Mouse (Mus musculus) kidney, adult 2 months (tissue): Measurements from ENCODE around the gene Pgc. TPM values are rescaled to one million over a fixed set of nuclear protein-coding genes. Genes with fewer than 3 reads are reported as not detected.

ENCODE experiments used
- DNase-seq: peaks from one replicate; pipeline ENCODE4 v3.0.0; 2021
- H3K27ac ChIP-seq: fragments of 200-500 bp; 2 replicates; pipeline ENCODE4 v1.5.1; 2012; ENCODE audit warnings: low read depth, low read length, control low read depth, inconsistent platforms; ENCODE audit not compliant: insufficient read depth
- H3K27me3 ChIP-seq: fragments of 200-500 bp; replicated peaks from 2 replicates; pipeline ENCODE4 v1.6.1; 2012; ENCODE audit warnings: mild to moderate bottlenecking, moderate library complexity, low read length, inconsistent platforms; ENCODE audit not compliant: control insufficient read depth, insufficient read depth
- H3K36me3 ChIP-seq: fragments of 200-500 bp; 2 replicates; pipeline ENCODE4 v1.6.1; 2012; ENCODE audit warnings: mild to moderate bottlenecking, moderate library complexity, low read length, inconsistent platforms; ENCODE audit not compliant: control insufficient read depth, insufficient read depth
- H3K4me1 ChIP-seq: fragments of 200-500 bp; 2 replicates; pipeline ENCODE4 v1.6.1; 2011; ENCODE audit warnings: low read length; ENCODE audit not compliant: control insufficient read depth, insufficient read depth
- H3K4me3 ChIP-seq: fragments of 200-500 bp; 2 replicates; pipeline ENCODE4 v1.5.1; 2011; ENCODE audit warnings: mild to moderate bottlenecking, low read depth, low read length, control low read depth; ENCODE audit not compliant: insufficient read depth
- CTCF ChIP-seq: fragments of 200-500 bp; conservative IDR thresholded peaks from 2 replicates; pipeline ENCODE4 v1.5.1; 2011; ENCODE audit warnings: low read depth, mild to moderate bottlenecking, control low read depth, low read length, moderate library complexity, mixed read lengths; ENCODE audit not compliant: insufficient read depth, insufficient read length
- POLR2A ChIP-seq: fragments of 200-500 bp; IDR thresholded peaks from one replicate; pipeline ENCODE4 v1.6.1; 2011; ENCODE audit warnings: low read depth, low read length, control low read depth
- WGBS: fragments of 180-500 bp; shearing (Covaris S2); methylation state at CpG from one replicate; pipeline ENCODE4 v1.1.7; 2018; 5-methylcytosine and 5-hydroxymethylcytosine counted together
- polyA plus RNA-seq: library from polyadenylated mRNA; depleted of rRNA; stranded (reverse); fragments of >200 nt; gene quantifications from 2 replicates; pipeline ENCODE4 v1.2.3, GENCODE M21; 2012

The Pgc gene
- polyA plus RNA-seq, 1 experiment = 1.0 TPM

- Histone ChIP-seq H3K27me3 (no peaks in the 10 kb centered on the region), H3K36me3 (no peaks in the 10 kb centered on the region), H3K4me3 (no peak overlapping the region), H3K27ac (no peak overlapping the region), H3K4me1 (0 out of 2 replicates have a peak, but pooled peaks cover 2% of the 10 kb centered on the region)
- TF ChIP-seq POLR2A = no peak
- no peak for TF ChIP-seq CTCF
- WGBS = 52% methylated on average over 4 of the region's 4 CpGs
- DNase-seq = no peak
Measured at GRCm38 (mm10) chr17:47708972-47709371, 17.7 kb upstream of the Pgc start.

- Histone ChIP-seq H3K4me1 (0 out of 2 replicates have a peak, but pooled peaks cover 2% of the 10 kb centered on the region), H3K4me3 (no peak overlapping the region), H3K27me3 (no peaks in the 10 kb centered on the region), H3K36me3 (no peaks in the 10 kb centered on the region), H3K27ac (no peak overlapping the region)
- 77% methylated on average over 3 of the region's 3 CpGs for WGBS
- TF ChIP-seq CTCF (no peak), POLR2A (no peak)
- no peak for DNase-seq
Measured at GRCm38 (mm10) chr17:47710036-47710435, 16.6 kb upstream of the Pgc start.

- Histone ChIP-seq H3K4me1 (0 out of 2 replicates have a peak, but pooled peaks cover 2% of the 10 kb centered on the region), H3K4me3 (no peak overlapping the region), H3K27ac (no peak overlapping the region), H3K27me3 (no peaks in the 10 kb centered on the region), H3K36me3 (no peaks in the 10 kb centered on the region)
- DNase-seq = no peak
- 76% methylated on average over 6 of the region's 6 CpGs for WGBS
- TF ChIP-seq POLR2A (no peak), CTCF (no peak)
Measured at GRCm38 (mm10) chr17:47711883-47712282, 14.8 kb upstream of the Pgc start.

GRCm38 (mm10) chr17:47712889-47713571, 13.6 kb upstream of the Pgc start:
- no peak overlapping the region for H3K4me3 ChIP-seq
- WGBS = 53% methylated on average over 22 of the region's 22 CpGs
- H3K36me3 ChIP-seq = no peaks in the 10 kb centered on the region
- TF ChIP-seq CTCF (no peak), POLR2A (no peak)
- no peak for DNase-seq
- no peaks in the 10 kb centered on the region for H3K4me1 ChIP-seq
- H3K27me3 ChIP-seq = no peaks in the 10 kb centered on the region
- no peak overlapping the region for H3K27ac ChIP-seq

DNA sequence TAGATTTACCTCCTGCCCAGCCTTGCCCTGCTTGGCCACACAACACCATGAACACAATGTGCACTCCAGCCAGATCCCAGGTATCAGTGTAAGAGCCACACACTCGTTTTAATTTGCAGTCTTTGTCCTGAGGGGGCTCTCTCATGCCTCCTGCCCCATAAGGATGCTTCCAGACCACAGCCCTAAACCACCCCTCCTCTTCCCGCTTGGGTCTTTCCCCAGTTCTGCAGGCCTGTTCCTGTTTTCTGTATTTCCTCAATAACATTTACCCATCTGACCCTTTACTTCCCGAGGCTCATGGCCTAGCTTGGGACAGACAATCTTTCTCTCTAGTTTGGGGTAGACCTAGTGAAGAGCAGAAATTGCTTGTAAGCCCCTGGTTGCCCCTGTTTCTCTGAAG, 11.6 kb upstream of the Pgc start:
- Histone ChIP-seq H3K4me1 (no peaks in the 10 kb centered on the region), H3K36me3 (no peaks in the 10 kb centered on the region), H3K27ac (no peak overlapping the region), H3K27me3 (no peaks in the 10 kb centered on the region), H3K4me3 (no peak overlapping the region)
- no peak for DNase-seq
- no peak for TF ChIP-seq CTCF
- TF ChIP-seq POLR2A = no peak
- WGBS = 60% methylated on average over 3 of the region's 3 CpGs

- Histone ChIP-seq H3K27me3 (no peaks in the 10 kb centered on the region), H3K4me1 (no peaks in the 10 kb centered on the region), H3K4me3 (no peak overlapping the region), H3K36me3 (no peaks in the 10 kb centered on the region), H3K27ac (no peak overlapping the region)
- TF ChIP-seq POLR2A = no peak
- no peak for DNase-seq
- 76% methylated on average over 4 of the region's 4 CpGs for WGBS
Measured at GRCm38 (mm10) chr17:47721183-47721582, 5.5 kb upstream of the Pgc start.

GRCm38 (mm10) chr17:47730633-47731575, 4.3 kb downstream of the Pgc start:
- no peak for DNase-seq
- Histone ChIP-seq H3K27ac (no peak overlapping the region), H3K4me1 (no peaks in the 10 kb centered on the region), H3K27me3 (no peaks in the 10 kb centered on the region), H3K36me3 (no peaks in the 10 kb centered on the region), H3K4me3 (no peak overlapping the region)
- no peak for TF ChIP-seq POLR2A
- TF ChIP-seq CTCF = no peak
- WGBS = 51% methylated on average over 24 of the region's 24 CpGs
